Mouse (Mus musculus): Measurements from ENCODE around the gene Gimap7. TPM values are rescaled to one million over a fixed set of nuclear protein-coding genes. Genes with fewer than 3 reads are reported as not detected.

Gene Gimap7
- polyA plus RNA-seq, 2 experiments from 2014 or later: 444 to 529 TPM

- peak; percentile 21 for ATAC-seq
Measured at GRCm38 (mm10) chr6:48696830-48697554, 21.4 kb upstream of the Gimap7 start.

- ATAC-seq: no peak
Measured at GRCm38 (mm10) chr6:48697555-48697930, 20.9 kb upstream of the Gimap7 start.

GRCm38 (mm10) chr6:48698066-48698856 is 20.2 kb upstream of the Gimap7 start:
- ATAC-seq: no peak

GRCm38 (mm10) chr6:48698888-48699287 is 19.5 kb upstream of the Gimap7 start:
- ATAC-seq: no peak

- peak; percentile 52 for ATAC-seq
Measured at GRCm38 (mm10) chr6:48700251-48701075, 18.0 kb upstream of the Gimap7 start.

- ATAC-seq: no peak
Measured at GRCm38 (mm10) chr6:48702146-48702545, 16.3 kb upstream of the Gimap7 start.

GRCm38 (mm10) chr6:48702601-48703000 is 15.8 kb upstream of the Gimap7 start:
- ATAC-seq: no peak

- ATAC-seq: no peak
Measured at GRCm38 (mm10) chr6:48704146-48704545, 14.3 kb upstream of the Gimap7 start.

GRCm38 (mm10) chr6:48706130-48706529 is 12.3 kb upstream of the Gimap7 start:
- ATAC-seq: peak; percentile 18

GRCm38 (mm10) chr6:48720326-48720725 is 1.9 kb downstream of the Gimap7 start:
- no peak for ATAC-seq

- ATAC-seq: no peak
Measured at GRCm38 (mm10) chr6:48723468-48723867, 5.0 kb downstream of the Gimap7 start.

- peak; percentile 60 for ATAC-seq
Measured at GRCm38 (mm10) chr6:48725476-48725875, 7.1 kb downstream of the Gimap7 start.

GRCm38 (mm10) chr6:48727761-48728160 is 9.3 kb downstream of the Gimap7 start:
- peak; percentile 68 for ATAC-seq

- peak; percentile 90 for ATAC-seq
Measured at GRCm38 (mm10) chr6:48732864-48733304, 14.5 kb downstream of the Gimap7 start.

- no peak for ATAC-seq
Measured at GRCm38 (mm10) chr6:48733660-48734059, 15.2 kb downstream of the Gimap7 start.

- no peak for ATAC-seq
Measured at GRCm38 (mm10) chr6:48737053-48737452, 18.6 kb downstream of the Gimap7 start.

- no peak for ATAC-seq
Measured at GRCm38 (mm10) chr6:48737688-48738087, 19.3 kb downstream of the Gimap7 start.

- peak; percentile 67 for ATAC-seq
Measured at GRCm38 (mm10) chr6:48738961-48739779, 20.7 kb downstream of the Gimap7 start, which contains the start of gene Gimap1. Gene Gimap1 (plus strand): TSS chr6:48739054.

- no peak for ATAC-seq
Measured at GRCm38 (mm10) chr6:48739780-48740055, 21.3 kb downstream of the Gimap7 start.

- no peak for ATAC-seq
Measured at GRCm38 (mm10) chr6:48740501-48741169, 22.2 kb downstream of the Gimap7 start.

- no peak for ATAC-seq
Measured at GRCm38 (mm10) chr6:48741273-48741672, 22.9 kb downstream of the Gimap7 start.
